ENCODE assay signal across 16 mouse cellular contexts in genomic region chr7:120643217-120643616, GRCm38 (mm10). TPM values are rescaled to one million over a fixed set of nuclear protein-coding genes. Genes with fewer than 3 reads are reported as not detected.
DNase-seq lines count a peak whose midpoint lies in the region; ATAC-seq and TF ChIP-seq lines count a peak whose summit lies in the region.
"Had no signal": no experiment of that assay in that cellular context is flagged by ENCODE, and none has a peak within 500 bp of the region (broad histone marks: within the 10 kb centered on the region; RNA-seq: fewer than 3 reads in every experiment).

No protein-coding gene starts in this region.

- H3K9ac ChIP-seq in forebrain, postnatal 0 days: no peak overlapping the region
- no peak overlapping the region for H3K9ac ChIP-seq in forebrain, embryonic 12.5 days
- H3K9ac ChIP-seq in lung, embryonic 14.5 days: no peak overlapping the region
- H3K9ac ChIP-seq in ES-E14 (ENCODE audit: insufficient read depth, low read depth, low read length, poor library complexity, severe bottlenecking): no peak overlapping the region
- H3K9ac ChIP-seq: forebrain, embryonic 15.5 days had no signal

- H3K27me3 ChIP-seq in forebrain, postnatal 0 days (ENCODE audit: insufficient read depth, low read length): no peaks in the 10 kb centered on the region
- no peaks in the 10 kb centered on the region for H3K27me3 ChIP-seq in forebrain, embryonic 12.5 days
- H3K27me3 ChIP-seq in lung, embryonic 14.5 days (ENCODE audit: insufficient read depth, low read length): no peaks in the 10 kb centered on the region
- H3K27me3 ChIP-seq: forebrain, embryonic 15.5 days had no signal

- no peak for TF ChIP-seq POLR2A in lung, adult 2 months (IDR thresholded peaks at IDR 0.05; ENCODE audit: borderline replicate concordance, extremely low read depth, low read depth, low read length)

- no peak overlapping the region for H3K4me2 ChIP-seq in forebrain, postnatal 0 days (ENCODE audit: low read depth)
- H3K4me2 ChIP-seq in forebrain, embryonic 12.5 days: no peak overlapping the region
- no peak overlapping the region for H3K4me2 ChIP-seq in lung, embryonic 14.5 days
- H3K4me2 ChIP-seq: forebrain, embryonic 15.5 days had no signal

- no peaks in the 10 kb centered on the region for H3K4me1 ChIP-seq in forebrain, postnatal 0 days (ENCODE audit: insufficient read depth)
- H3K4me1 ChIP-seq in forebrain, embryonic 12.5 days: no peaks in the 10 kb centered on the region
- H3K4me1 ChIP-seq in lung, embryonic 14.5 days (ENCODE audit: insufficient read depth): no peaks in the 10 kb centered on the region
- no peaks in the 10 kb centered on the region for H3K4me1 ChIP-seq in lung, adult 2 months (ENCODE audit: control insufficient read depth, insufficient read depth, low read length)
- H3K4me1 ChIP-seq in ES-E14 (ENCODE audit: control insufficient read depth in 2 of 2, insufficient read depth in 2 of 2, low read length in 2 of 2, poor library complexity in 1 of 2): no peaks in the 10 kb centered on the region
- H3K4me1 ChIP-seq: hindbrain, embryonic 10.5 days had no signal

- peaks cover 63% of the 10 kb centered on the region for H3K36me3 ChIP-seq in forebrain, postnatal 0 days (ENCODE audit: insufficient read depth)
- peaks cover 78% of the 10 kb centered on the region for H3K36me3 ChIP-seq in forebrain, embryonic 12.5 days (replicated peaks)
- H3K36me3 ChIP-seq in lung, embryonic 14.5 days (ENCODE audit: insufficient read depth): peaks cover 83% of the 10 kb centered on the region
- peaks cover 19% of the 10 kb centered on the region for H3K36me3 ChIP-seq in ES-E14 (ENCODE audit: control insufficient read depth, insufficient read depth, low read length, poor library complexity, severe bottlenecking)

- no peaks in the 10 kb centered on the region for H3K9me3 ChIP-seq in forebrain, postnatal 0 days (ENCODE audit: low read length)
- no peaks in the 10 kb centered on the region for H3K9me3 ChIP-seq in forebrain, embryonic 12.5 days
- no peaks in the 10 kb centered on the region for H3K9me3 ChIP-seq in lung, embryonic 14.5 days (ENCODE audit: low read depth, low read length)
- H3K9me3 ChIP-seq in ES-E14 (ENCODE audit: control insufficient read depth, insufficient read depth, low read depth, low read length): no peaks in the 10 kb centered on the region
- H3K9me3 ChIP-seq: forebrain, embryonic 15.5 days; hindbrain, embryonic 10.5 days had no signal

- no peak for DNase-seq in forebrain, postnatal 0 days
- DNase-seq in lung, embryonic 14.5 days: no peak
- DNase-seq in lung, adult 2 months: no peak
- DNase-seq in ES-E14 (ENCODE audit: low read depth, low spot score): peak; percentile 31
- no peak for DNase-seq in layer of hippocampus, postnatal 36 days
- no peak for DNase-seq in cerebellum, adult 11 months
- DNase-seq: adrenal gland, adult 2 months; cerebellum, adult 8-10 months; kidney, postnatal 25 days; midbrain, embryonic 14.5 days had no signal

- WGBS in forebrain, postnatal 0 days: 69% methylated on average over 4 of the region's 4 CpGs
- 72% methylated on average over 4 of the region's 4 CpGs for WGBS in forebrain, embryonic 12.5 days
- WGBS in lung, embryonic 14.5 days: 47% methylated on average over 4 of the region's 4 CpGs
- WGBS in lung, adult 2 months: 54% methylated on average over 4 of the region's 4 CpGs

- TF ChIP-seq CTCF in forebrain, postnatal 0 days (IDR thresholded peaks at IDR 0.05; ENCODE audit: low read depth): peak; percentile 20; the same call in 1 of the 2 replicates
- 0 out of 2 replicates have a peak, but pooled peaks have one; percentile 10 for TF ChIP-seq CTCF in lung, embryonic 14.5 days (IDR thresholded peaks at IDR 0.05; ENCODE audit: low read depth)
- TF ChIP-seq CTCF in lung, adult 2 months (IDR thresholded peaks at IDR 0.05; ENCODE audit: insufficient read depth, low read length): no peak

- no peak overlapping the region for H3K4me3 ChIP-seq in forebrain, postnatal 0 days (ENCODE audit: low read depth, low read length)
- no peak overlapping the region for H3K4me3 ChIP-seq in forebrain, embryonic 12.5 days (replicated peaks)
- no peak overlapping the region for H3K4me3 ChIP-seq in lung, embryonic 14.5 days (ENCODE audit: low read depth, low read length)
- no peak overlapping the region for H3K4me3 ChIP-seq in lung, adult 2 months (replicated peaks; ENCODE audit: extremely low read depth, low read depth, low read length)
- no peak overlapping the region for H3K4me3 ChIP-seq in ES-E14 (ENCODE audit: insufficient read depth in 1 of 2, low read depth in 1 of 2, low read length in 2 of 2, poor library complexity in 1 of 2, severe bottlenecking in 1 of 2)
- H3K4me3 ChIP-seq: forebrain, embryonic 15.5 days; hindbrain, embryonic 10.5 days had no signal

- no peak for ATAC-seq in forebrain, postnatal 0 days
- ATAC-seq in forebrain, embryonic 12.5 days (ENCODE audit: low FRiP score): no peak
- ATAC-seq in lung, embryonic 14.5 days (ENCODE audit: insufficient read depth): no peak
- peak; percentile 63 for ATAC-seq in megakaryocyte-erythroid progenitor cell, adult 5-6 weeks (replicated peaks; ENCODE audit: low FRiP score, low TSS enrichment, poor library complexity, severe bottlenecking)
- ATAC-seq: forebrain, embryonic 15.5 days had no signal

- H3K27ac ChIP-seq in forebrain, postnatal 0 days (ENCODE audit: low read depth, low read length): no peak overlapping the region
- no peak overlapping the region for H3K27ac ChIP-seq in forebrain, embryonic 12.5 days
- H3K27ac ChIP-seq in lung, embryonic 14.5 days (ENCODE audit: low read depth): no peak overlapping the region
- H3K27ac ChIP-seq in ES-E14 (ENCODE audit: insufficient read depth, low read depth, low read length, poor library complexity, severe bottlenecking): no peak overlapping the region
- H3K27ac ChIP-seq: forebrain, embryonic 15.5 days; hindbrain, embryonic 10.5 days had no signal

- in situ Hi-C loops in ES-E14 (cut with MboI; ENCODE audit: low sequenced_read_pairs in 2 of 2, unreplicated experiment in 2 of 2): no loop called here

TF ChIP-seq in ES-E14, 5 proteins besides CTCF, POLR2A, EP300 and RAD21:
- TF ChIP-seq HCFC1 (IDR thresholded peaks at IDR 0.05; ENCODE audit: borderline replicate concordance, insufficient read depth, low read length): no peak
- TF ChIP-seq ZNF384 (IDR thresholded peaks at IDR 0.05; ENCODE audit: low read depth, low read length): no peak
- TF ChIP-seq CHD2 (IDR thresholded peaks at IDR 0.05; ENCODE audit: low read depth, low read length): no peak
- no peak for TF ChIP-seq MAFK (IDR thresholded peaks at IDR 0.05; ENCODE audit: insufficient read depth, low read depth, low read length)
- no peak for TF ChIP-seq ZC3H11A (IDR thresholded peaks at IDR 0.05; ENCODE audit: borderline replicate concordance, low read depth, low read length)

RNA-seq across cellular contexts. Expression of gene Uqcrc2, which starts 8.2 kb away (rescaled TPM):
- total RNA-seq in forebrain, postnatal 0 days (2014; rRNA removed): 192 and 198 TPM in 2 replicates
- polyA plus RNA-seq in forebrain, postnatal 0 days (2015; fragmentation: Nextera tagmentation; extraction: Ambion mirVana): 239 and 241 TPM in 2 replicates
- polyA plus RNA-seq in forebrain, embryonic 12.5 days (2016; fragmentation: Nextera tagmentation; extraction: Ambion mirVana): 178 and 183 TPM in 2 replicates
- 195 and 197 TPM in 2 replicates for polyA plus RNA-seq in lung, embryonic 14.5 days (2014; fragmentation: Nextera tagmentation; extraction: Ambion mirVana)
- polyA plus RNA-seq in lung, adult 2 months (2012; rRNA removed): 28.5 and 53.0 TPM in 2 replicates
- 102 and 114 TPM in 2 replicates for total RNA-seq in ES-E14 (2012; rRNA removed)
- 207 and 215 TPM in 2 replicates for total RNA-seq in megakaryocyte-erythroid progenitor cell, adult 5-6 weeks (2014; fragmentation: Nextera tagmentation)
- total RNA-seq in megakaryocyte-erythroid progenitor cell, adult 5-6 weeks (2017): 222 and 233 TPM in 2 replicates
- 100 to 1,000 TPM; 224 to 229 TPM for total RNA-seq in layer of hippocampus, postnatal 36 days (2021)

RNA-seq across cellular contexts. Expression of gene Pdzd9, which starts 26.9 kb away (rescaled TPM):
- 0.24 TPM in 1 of 2 replicates, not detected in the other for total RNA-seq in forebrain, postnatal 0 days (2014; rRNA removed)
- 0.22 and 0.25 TPM in 2 replicates for polyA plus RNA-seq in forebrain, postnatal 0 days (2015; fragmentation: Nextera tagmentation; extraction: Ambion mirVana)
- 0.44 and 0.50 TPM in 2 replicates for polyA plus RNA-seq in forebrain, embryonic 12.5 days (2016; fragmentation: Nextera tagmentation; extraction: Ambion mirVana)
- 0.22 and 0.31 TPM in 2 replicates for polyA plus RNA-seq in lung, embryonic 14.5 days (2014; fragmentation: Nextera tagmentation; extraction: Ambion mirVana)
- polyA plus RNA-seq in lung, adult 2 months (2012; rRNA removed): not detected in 2 replicates
- total RNA-seq in ES-E14 (2012; rRNA removed): 0.26 and 0.58 TPM in 2 replicates
- not detected in 2 replicates for total RNA-seq in megakaryocyte-erythroid progenitor cell, adult 5-6 weeks (2014; fragmentation: Nextera tagmentation)
- total RNA-seq in megakaryocyte-erythroid progenitor cell, adult 5-6 weeks (2017): not detected in 2 replicates
- total RNA-seq in layer of hippocampus, postnatal 36 days (2021): not detected
- total RNA-seq: adrenal gland, adult 2 months; heart, adult 18-20 months; neutrophil, adult 5-6 weeks had no signal
- polyA plus RNA-seq: adrenal gland, adult 2 months had no signal

RNA-seq across cellular contexts. Expression of gene Mosmo, which starts 34.2 kb away (rescaled TPM):
- total RNA-seq in forebrain, postnatal 0 days (2014; rRNA removed): 29.5 and 35.0 TPM in 2 replicates
- polyA plus RNA-seq in forebrain, postnatal 0 days (2015; fragmentation: Nextera tagmentation; extraction: Ambion mirVana): 9.4 and 11.8 TPM in 2 replicates
- polyA plus RNA-seq in forebrain, embryonic 12.5 days (2016; fragmentation: Nextera tagmentation; extraction: Ambion mirVana): 17.4 and 18.1 TPM in 2 replicates
- polyA plus RNA-seq in lung, embryonic 14.5 days (2014; fragmentation: Nextera tagmentation; extraction: Ambion mirVana): 14.9 and 15.3 TPM in 2 replicates
- 17.9 and 21.4 TPM in 2 replicates for polyA plus RNA-seq in lung, adult 2 months (2012; rRNA removed)
- total RNA-seq in ES-E14 (2012; rRNA removed): 21.6 and 22.1 TPM in 2 replicates
- 31.7 and 38.8 TPM in 2 replicates for total RNA-seq in megakaryocyte-erythroid progenitor cell, adult 5-6 weeks (2014; fragmentation: Nextera tagmentation)
- 15.4 and 42.1 TPM in 2 replicates for total RNA-seq in megakaryocyte-erythroid progenitor cell, adult 5-6 weeks (2017)
- total RNA-seq in layer of hippocampus, postnatal 36 days (2021): 10 to 100 TPM; 81.3 to 83.1 TPM
